Mouse (Mus musculus) layer of hippocampus, adult 8-10 months (tissue): ENCODE measurements around the gene Zfp771. TPM values are rescaled to one million over a fixed set of nuclear protein-coding genes. Genes with fewer than 3 reads are reported as not detected.
A peak's percentile ranks its signal among the peaks of the same experiment; 100 is the strongest.
"Not testable (repeated sequence)": the region's sequence is repeated elsewhere in the genome, so short reads cannot be mapped to it uniquely, and the experiment has no call there.

Experiments
- DNase-seq, 2 experiments: peaks; one replicate each; pipeline ENCODE4 v3.0.0; 2022; ENCODE audit warnings: low spot score in 2 of 2
- total RNA-seq, 4 experiments: library from RNA; stranded (reverse); gene quantifications; 2 replicates each; pipeline ENCODE4 v1.2.4; 2022

Gene Zfp771
- total RNA-seq, 4 experiments from 2014 or later = 51.6 to 62.9 (median 58.3) TPM

DNA sequence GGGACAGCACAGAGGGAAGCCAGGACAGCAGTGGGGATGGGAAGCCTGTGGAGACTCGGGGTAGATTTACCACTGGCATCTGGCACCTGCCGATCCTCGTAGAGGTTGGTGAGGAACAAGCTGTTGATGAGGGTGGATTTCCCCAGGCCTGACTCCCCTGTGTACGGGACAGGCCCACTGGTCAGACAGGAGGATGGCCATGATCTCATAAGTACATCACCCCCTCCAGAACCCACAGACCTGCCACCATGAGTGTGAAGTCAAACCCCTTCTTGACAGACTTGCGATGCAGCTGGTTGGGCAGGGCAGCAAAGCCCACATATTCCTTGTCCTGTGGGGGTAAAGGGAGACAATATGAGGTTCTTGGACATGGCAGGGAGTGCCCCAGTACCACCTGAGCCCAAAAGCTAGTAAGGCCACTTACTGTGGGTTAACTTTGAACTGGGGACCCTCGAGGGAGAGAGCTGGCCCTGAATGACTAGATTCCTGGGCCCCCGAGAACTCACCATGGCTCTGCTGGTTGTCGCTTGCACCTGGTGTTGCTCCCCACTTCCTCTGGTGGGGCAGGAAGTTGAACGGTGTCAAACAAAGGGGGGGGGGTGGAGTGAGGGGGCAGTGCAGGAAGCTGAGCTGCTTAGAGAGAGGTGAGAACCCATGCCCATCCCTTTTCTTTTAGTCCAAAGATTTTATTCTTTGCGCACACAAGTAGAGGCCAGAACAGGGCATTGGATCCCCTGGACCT is 26.0 kb upstream of the Zfp771 start:
- DNase-seq = no peak

GRCm38 (mm10) chr7:127218670-127219069 is 25.4 kb upstream of the Zfp771 start:
- no peak for DNase-seq

GRCm38 (mm10) chr7:127220440-127220839 is 23.6 kb upstream of the Zfp771 start:
- DNase-seq = no peak

DNA sequence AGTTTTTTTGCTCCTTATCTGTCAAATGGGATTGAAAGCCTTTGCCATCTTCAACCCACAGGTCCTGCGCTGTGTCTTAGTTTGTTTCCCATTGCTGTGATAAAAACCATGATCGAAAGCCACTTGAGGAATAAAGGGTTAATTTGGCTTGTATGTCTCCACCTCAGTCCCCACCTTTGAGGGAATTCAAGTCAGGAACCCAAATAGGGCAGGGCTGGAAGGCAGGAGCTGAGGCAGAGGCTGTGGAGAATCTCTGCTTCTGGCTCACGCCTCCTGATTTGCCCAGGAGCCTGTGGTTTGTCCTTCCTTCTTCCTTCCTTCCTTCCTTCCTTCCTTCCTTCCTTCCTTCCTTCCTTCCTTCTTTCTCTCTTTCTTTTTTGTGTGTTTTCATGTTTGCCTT is 21.0 kb upstream of the Zfp771 start:
- no peak for DNase-seq

DNA sequence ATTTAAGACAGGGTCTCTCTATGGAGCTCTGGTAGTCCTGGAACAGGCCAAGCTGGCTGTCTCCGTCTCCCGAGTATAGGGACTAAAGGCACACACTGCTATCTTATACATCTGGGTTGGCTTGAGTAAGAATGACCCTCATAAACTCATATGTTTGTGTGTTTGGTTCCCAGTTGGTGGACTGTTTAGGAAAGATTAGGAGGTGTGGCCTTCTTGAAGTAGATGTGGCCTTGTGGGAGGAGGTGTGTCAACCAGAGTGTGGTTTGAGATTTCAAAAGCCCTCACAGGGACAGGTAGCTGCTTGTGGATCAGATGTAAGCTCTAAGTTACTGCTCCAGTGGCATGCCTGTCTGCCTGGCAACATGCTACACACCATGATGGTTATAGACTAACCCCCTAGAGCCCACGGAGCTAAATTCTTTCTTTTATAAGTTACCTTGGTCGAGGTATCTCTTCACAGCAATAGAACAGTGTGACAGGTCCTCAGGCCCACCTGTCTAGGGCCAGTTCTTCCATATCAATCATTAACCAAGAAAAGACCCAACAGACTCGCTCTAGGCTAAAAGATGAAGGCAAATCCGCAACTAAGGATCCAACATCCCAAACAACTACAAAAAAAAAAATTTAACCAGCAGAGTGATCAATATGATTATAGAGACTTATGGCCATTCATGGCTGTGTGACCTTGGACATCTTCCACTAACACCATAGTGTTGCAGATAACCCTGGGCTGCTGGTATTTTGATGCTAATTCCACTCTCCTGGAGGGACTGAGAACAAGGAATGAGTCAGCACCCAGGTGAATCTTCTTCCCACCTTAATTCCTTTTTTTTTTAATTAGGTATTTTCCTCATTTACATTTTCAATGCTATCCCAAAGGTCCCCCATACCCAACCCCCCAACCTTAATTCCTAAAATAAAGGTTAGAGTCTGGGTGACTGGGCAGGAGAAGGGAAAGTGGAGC is 20.3 kb upstream of the Zfp771 start:
- no peak for DNase-seq

DNA sequence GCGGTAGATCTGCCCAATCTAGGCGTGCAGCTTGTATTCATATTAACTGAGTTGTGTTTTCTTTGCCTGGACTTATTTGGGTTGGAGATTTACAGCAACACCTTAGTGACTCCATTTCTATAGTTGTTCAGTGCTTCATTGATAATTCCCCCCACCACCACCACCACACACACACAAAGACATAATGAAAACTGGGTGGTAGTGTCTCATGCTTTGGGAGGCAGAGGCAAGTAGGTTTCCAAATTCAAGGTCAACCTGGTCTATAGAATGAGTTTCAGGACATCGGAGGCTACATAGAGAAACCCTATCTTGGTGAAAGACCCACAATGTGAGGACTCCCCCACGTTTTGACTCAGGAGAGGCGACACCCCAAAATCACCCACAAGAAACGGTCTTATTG is 19.5 kb upstream of the Zfp771 start:
- DNase-seq = no peak

DNA sequence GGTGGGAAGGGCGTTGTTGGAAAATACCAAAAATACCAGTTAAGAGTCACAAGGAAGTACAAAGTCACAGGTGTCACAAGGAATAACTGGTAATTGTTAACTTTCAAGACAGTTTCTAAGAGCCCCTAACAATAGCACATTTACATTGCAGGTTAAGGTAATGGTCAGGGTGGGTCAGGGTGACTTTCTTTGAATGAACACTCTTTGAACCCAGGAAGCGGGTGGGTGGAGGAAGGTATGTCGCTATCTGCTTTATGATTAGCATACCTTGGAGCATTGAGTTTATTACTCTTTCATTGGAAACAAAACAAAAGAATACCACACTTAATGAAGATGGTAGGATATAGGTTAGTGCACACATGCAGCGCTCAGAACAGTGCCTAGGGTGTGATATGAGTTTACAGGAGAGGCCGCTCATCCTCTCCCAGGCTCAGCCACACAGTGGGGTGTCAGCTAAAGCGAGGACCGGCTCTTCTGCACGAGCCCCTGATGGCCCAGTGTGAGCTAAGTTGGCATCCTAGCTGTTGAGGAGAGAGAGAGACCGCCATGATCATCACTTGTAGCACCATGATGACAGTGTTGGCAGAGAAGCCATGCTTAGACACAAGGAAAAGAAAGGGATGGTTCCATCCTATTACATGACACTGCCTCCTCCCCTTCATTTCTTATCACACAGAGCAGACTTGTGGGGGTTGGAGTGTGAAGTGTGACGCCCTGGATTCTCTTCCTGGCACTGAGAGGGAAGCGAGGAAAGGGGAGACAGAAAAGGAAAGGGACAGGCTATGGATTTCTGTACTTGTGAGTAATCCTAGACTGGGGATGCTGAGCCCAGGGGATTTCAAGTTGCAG is 18.7 kb upstream of the Zfp771 start:
- no peak for DNase-seq

GRCm38 (mm10) chr7:127228615-127229303 is 15.3 kb upstream of the Zfp771 start:
- peak in 1 of 2 experiments; percentile 76 for DNase-seq

- DNase-seq = no peak
These were observed 12.7 kb upstream of the Zfp771 start for GRCm38 (mm10) chr7:127231376-127231775.

DNA sequence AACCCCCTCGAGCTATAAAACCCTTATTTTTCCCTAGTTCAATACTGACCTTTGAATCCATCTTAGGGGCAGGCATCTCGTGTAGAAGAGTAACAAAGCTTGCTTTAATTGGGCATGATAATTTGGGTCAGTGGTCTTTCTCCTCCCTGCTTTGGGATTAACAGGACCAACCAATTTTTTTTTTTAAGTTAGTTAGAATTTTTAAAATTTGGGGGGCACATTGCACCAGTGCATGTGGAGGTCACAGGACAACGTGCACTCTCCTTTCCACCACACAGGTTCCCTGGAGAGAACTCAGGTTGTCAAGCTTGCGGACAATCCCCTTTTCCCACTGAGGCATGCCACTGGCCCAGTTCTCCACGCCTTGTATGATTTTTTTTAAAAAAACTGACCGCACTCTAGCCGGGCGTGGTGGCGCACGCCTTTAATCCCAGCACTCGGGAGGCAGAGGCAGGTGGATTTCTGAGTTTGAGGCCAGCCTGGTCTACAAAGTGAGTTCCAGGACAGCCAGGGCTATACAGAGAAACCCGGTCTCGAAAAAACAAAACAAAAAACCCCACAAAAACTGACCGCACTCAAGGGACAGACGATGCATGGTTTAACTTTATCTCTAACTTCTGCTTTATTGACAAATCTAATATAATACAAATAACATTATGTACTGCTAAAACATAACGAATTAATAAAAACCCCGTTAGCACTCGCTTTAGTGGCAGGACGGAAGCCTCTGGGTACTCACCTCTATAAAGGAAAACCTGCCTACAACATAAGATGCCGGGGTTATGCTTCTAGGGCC is 12.1 kb upstream of the Zfp771 start:
- DNase-seq = no peak

- peak; percentile 71 to 77 for DNase-seq
These were observed 11.3 kb upstream of the Zfp771 start, which contains the start of the genes Zfp553 and Sept1 for GRCm38 (mm10) chr7:127232622-127233367. TSS of gene Zfp553 (plus strand) at chr7:127233061. TSS of gene Sept1 (minus strand) at chr7:127233130.

GRCm38 (mm10) chr7:127233368-127233749 is 10.7 kb upstream of the Zfp771 start:
- DNase-seq = no peak

DNA sequence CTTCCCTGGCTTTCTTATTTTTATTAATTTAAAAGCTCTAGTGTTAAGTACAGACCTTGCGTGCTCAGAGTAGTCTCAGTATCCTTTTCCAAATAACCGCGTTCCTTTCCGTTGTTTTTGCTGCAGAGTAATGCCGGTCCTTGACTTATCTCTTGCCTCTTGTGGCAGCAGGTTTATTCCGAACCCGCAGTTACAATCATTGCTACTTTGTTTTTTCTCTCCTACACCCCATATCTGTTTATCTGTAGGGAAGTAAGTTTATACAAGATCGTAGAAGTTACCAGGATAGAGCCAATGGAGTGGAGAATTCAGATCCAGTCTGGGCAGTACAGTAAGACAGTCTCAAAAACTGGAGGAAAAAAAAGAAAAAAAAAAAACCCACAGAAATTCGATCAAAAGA is 10.3 kb upstream of the Zfp771 start:
- no peak for DNase-seq

DNA sequence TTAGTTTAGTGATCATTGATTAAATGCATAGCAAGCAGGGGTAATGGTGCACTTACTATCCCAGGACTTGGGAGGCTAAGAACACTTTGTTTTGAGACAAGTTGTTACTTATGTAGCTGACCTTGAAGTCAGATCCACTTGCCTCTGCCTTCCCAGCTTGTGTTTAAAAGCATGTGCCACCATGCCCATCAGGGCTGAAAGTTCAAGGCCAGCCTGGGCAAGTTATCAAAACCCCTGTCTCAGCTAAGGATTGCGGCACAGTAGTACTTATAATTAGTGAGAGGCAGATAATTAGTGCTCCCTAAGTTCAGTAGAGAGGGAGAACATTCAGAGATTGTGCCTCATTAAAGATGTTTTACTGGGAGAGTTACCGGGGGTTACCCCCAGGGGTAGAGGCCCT is 9.3 kb upstream of the Zfp771 start:
- no peak for DNase-seq

- DNase-seq = no peak
These were observed 660 bp upstream of the Zfp771 start for GRCm38 (mm10) chr7:127243361-127243867.

- DNase-seq = no peak
These were observed 810 bp downstream of the Zfp771 start for GRCm38 (mm10) chr7:127244658-127245510.

DNA sequence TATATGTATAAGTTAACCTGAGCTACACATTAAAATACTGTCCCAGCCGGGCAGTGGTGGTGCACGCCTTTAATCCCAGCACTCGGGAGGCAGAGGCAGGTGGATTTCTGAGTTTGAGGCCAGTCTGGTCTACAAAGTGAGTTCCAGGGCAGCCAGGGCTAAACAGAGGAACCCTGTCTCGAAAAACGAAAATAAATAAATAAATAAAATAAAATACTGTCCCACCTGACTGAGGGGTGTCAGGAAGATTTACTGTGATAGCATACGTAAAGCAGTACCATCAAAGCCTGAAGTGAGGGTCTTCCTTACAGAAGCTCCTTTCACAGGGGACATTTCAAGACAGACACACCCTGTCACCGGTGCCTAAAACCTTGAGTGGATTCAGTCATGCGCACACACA is 6.4 kb downstream of the Zfp771 start:
- not testable (repeated sequence) for DNase-seq

GRCm38 (mm10) chr7:127252414-127252813 is 8.3 kb downstream of the Zfp771 start:
- DNase-seq = no peak
